Mouse (Mus musculus) layer of hippocampus, adult 11-12 months (tissue): ENCODE data around the gene Slc22a18.

ENCODE experiments used
- DNase-seq: peaks from one replicate; pipeline ENCODE4 v3.0.0; 2022; ENCODE audit warnings: low spot score

Gene Slc22a18

DNA sequence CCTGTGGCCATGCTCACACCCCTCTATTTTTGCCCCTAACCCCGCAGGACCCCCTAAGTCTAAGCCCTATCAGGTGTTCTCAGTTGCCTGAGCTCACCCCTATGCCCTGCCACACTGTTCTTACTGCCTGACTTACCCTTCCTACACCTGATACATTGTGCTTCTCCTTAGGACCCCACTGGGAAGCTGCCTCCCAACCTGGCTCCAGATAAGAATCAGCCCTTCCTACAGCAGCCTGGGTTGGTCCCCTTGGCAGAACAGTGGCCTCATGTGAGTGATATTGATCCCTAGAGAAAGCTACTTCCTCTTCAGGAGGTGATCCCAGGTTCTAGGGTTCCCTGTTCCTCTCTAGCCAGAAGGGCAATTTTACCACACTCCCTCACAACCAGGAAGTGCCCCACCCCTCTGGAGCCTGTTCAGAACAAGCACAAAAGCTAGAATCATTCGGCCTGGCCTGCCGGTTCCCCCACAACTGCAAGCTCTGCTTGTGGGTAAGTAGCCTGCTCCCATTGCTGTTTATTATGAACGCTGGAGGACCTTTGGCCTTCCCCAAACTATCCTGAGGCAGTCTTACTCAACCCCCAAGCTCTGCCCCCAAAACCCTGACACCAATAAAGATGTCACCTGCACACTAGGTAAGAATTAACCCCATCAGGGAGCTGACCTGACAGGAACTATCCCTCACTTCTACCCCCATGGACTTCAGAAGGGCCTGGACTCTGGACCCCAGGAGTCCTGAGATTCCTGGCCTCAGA lies at the start of gene Slc22a18:
Slc22a18 (plus strand) TSS at position 390 of the 755 bp plus-strand sequence.
- DNase-seq = no peak

GRCm38 (mm10) chr7:143428142-143428813 lies 45.3 kb upstream of the Slc22a18 start:
- no peak for DNase-seq

GRCm38 (mm10) chr7:143428814-143429499 lies 44.6 kb upstream of the Slc22a18 start:
- DNase-seq = no peak

- DNase-seq = no peak
Observed at GRCm38 (mm10) chr7:143432631-143433030, 40.9 kb upstream of the Slc22a18 start.

- no peak for DNase-seq
Observed at GRCm38 (mm10) chr7:143433331-143433730, 40.2 kb upstream of the Slc22a18 start.

GRCm38 (mm10) chr7:143437231-143437893 lies 36.2 kb upstream of the Slc22a18 start:
- no peak for DNase-seq

GRCm38 (mm10) chr7:143437894-143438581 lies 35.5 kb upstream of the Slc22a18 start:
- DNase-seq = no peak

DNA sequence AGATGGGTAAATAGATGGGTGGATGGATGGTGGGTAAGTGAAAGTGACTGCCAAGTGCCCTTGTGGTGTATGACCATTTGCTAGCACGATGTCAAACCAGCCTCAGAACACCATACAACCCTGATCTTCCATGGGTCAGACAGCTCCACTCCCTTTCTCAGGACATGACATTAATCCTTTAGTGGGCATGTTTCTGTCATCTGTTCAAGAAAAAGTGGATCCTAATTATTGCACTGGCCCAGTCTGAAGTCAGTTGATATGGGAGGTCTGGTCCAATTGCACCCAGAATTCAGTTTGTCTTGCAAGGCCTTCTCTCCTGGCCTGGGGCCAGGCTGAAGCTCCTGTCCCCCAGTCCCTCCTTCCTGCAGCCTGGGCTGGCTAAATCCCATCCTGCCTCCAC lies 34.6 kb upstream of the Slc22a18 start:
- no peak for DNase-seq

- DNase-seq = no peak
Observed at GRCm38 (mm10) chr7:143444580-143444954, 29.0 kb upstream of the Slc22a18 start.

DNA sequence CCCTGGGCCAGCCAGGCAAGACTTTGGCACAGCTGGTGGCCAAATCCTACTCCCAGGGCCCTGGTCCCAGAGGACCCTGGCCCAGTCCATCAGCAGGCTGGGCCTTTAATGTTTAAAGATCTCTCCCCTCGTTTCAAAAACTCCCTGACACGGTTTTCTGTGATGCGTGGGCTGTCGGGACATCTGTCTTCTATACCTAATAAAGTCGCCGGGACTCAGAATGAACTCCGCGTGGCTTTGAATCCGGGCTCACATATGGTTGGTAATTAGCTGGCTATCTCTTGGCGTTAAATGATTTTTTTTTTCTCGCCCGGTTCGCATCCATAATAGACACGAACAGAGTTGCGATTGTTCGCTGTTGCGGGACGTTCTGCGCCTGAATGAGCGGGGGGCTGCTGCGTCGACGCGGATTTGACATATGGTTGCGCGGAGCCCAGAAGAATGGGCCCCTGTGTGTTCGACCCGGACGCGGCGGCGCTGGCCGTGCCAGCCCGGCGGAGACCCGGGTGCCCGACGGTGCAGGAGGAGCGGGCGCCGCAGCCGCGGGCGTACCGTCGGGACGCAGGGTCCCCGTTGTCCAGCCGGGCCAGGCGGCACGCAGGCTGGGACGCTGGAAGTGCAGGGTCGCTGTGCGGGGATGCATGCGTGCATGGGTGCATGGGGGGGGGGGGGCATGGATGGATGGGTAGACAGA lies 28.4 kb upstream of the Slc22a18 start:
- no peak for DNase-seq

DNA sequence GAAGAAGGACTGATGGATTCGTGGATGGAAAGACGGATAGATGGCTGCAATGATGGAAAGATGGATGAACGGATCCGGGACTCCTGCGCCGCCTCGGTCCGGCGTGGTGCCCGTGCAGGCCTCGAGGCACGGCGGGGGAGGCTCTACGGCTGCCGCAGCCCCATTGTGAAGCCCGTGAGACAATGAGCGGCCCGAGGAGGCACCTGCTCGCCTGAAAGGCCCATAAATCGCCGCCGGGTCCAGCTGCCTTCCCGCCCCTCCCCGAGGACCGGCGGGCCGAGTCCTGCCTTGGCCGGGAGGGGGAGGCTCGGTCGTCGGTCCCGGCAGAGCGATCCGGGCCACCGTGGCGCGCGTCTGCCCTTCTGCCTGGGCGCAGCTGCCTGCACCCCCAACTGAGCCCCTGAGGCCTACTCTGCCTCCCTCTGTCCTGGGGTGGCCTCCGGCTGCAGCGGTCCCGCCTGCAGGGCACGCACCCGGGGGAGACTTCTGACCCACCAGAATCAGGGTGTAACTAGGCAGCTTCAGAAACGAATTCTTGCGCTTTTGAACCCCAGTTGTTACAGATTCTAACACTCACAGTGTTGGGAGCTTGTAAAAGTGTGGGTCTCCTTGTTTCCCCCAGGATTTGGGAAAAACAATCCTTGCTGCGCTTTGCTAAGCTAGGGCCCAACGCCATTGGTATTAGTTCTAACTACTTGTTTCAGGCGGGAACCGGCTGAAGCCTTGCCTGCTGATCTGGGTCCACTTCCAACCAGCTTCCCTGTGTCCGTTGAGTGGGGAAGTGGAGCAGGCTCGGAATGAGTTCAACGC lies 27.7 kb upstream of the Slc22a18 start:
- no peak for DNase-seq

DNA sequence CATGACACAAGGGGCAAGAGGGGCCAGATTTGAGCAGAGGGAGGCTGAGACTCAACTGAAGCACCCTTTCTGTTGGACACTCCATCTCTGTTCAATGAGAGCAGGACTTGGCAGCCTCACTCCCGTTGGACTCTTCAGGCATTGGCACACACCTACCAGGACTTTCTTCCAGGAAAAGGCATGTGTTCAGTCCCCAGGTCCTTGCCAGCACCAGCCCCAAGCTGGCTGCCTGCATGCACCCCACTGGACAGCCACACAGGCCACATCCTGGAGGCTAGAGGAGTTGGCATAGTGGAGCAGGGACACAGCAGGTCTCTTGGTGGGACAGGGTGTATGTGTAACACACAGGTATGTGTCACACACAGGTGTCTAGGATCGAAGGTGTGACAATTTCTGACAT lies 26.4 kb upstream of the Slc22a18 start:
- no peak for DNase-seq

GRCm38 (mm10) chr7:143458963-143459331 lies 14.6 kb upstream of the Slc22a18 start:
- no peak for DNase-seq

DNA sequence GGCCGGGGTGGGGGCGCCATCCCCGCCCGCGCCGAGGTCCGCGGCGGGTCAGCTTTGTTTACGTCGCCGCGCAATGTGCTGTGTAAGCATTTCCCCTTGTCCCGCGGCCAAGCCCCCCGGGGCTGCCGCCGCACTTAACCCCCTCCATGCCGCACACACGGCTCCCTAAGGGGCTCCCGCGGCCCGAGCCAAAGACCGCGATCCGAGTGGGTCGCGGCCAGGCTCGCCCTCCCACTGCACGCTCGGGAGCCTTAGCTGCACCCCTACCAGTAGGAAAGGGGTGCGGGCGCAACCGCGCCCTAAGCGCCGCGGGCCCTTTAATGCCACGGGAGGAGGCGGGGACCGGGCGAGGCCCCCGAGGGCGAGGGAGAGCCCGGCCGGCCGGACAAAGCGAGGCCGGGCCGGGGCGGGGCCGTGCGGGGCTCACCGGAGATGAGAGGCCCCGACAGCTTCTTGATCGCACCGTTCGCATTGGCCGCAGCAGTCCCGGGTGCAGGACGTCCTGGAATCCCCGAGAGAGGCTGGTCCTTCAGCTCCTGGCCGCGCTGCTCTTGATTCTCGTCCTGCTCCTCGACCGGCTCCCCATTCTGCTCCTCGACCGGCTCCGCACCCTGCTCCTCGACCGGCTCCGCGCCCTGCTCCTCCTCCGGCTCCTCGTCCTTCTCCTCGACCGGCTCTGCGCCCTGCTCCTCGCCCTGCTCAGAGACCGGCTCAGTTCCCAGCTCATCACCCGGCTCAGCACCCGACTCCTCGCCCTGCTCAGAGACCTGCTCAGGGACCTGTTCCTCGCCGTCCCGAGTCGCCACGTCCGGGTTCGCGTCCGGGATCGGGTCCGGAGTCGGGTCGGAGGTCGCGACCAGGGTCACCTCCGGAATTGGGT lies 14.0 kb upstream of the Slc22a18 start:
- no peak for DNase-seq

DNA sequence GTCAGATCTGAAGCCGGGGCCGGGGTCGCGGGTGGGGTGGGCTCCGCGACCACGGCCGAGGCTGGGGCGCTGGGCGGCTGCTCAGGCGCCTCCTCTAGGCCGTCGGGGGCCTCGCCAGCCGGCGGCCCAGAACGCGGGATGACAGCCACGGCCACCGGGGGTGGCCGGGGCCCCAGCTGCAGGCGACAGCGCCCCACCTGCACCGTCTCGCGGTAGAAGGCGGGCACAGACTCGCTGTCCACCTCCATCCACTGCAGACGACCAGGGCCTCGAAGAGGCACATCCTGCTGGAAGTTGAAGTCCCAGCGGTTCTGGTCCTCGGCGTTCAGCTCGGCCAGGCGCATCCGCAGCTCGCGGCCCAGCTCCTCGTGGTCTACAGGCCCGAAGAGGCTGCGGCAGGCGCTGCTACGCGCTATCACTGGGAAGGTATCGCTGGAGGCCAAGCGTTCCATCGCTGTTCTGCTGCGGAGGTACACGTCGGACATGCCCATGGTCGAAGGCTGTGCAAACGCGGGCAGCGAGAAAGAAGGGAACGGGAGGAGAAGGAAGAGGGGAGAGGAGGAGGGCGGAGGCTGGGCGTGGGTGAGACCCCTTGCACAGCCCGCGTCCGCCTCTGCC lies 13.2 kb upstream of the Slc22a18 start:
- no peak for DNase-seq

DNA sequence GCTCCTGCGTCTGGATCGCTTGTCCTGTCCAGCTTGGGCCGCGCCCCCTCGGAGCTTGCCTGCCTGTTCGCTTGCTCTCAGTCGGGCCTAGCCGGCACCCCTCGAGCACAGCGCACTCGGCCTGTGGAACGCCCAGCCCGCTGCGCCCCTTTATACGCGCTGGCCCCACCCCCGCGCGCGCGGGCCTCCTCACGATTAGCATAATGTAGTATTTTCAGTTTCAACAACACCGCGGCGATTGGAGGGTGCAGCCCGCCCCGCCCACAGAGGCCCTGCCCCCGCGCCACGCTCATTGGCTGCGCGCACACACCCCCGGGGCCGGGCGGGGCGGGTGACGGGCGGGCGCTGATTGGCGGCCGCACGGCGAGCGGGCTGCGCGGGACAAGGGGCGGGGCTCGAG lies 12.7 kb upstream of the Slc22a18 start, which contains the start of gene Cdkn1c:
Cdkn1c (minus strand) TSS at position 177 of the 400 bp plus-strand sequence.
- peak; percentile 85 for DNase-seq

DNA sequence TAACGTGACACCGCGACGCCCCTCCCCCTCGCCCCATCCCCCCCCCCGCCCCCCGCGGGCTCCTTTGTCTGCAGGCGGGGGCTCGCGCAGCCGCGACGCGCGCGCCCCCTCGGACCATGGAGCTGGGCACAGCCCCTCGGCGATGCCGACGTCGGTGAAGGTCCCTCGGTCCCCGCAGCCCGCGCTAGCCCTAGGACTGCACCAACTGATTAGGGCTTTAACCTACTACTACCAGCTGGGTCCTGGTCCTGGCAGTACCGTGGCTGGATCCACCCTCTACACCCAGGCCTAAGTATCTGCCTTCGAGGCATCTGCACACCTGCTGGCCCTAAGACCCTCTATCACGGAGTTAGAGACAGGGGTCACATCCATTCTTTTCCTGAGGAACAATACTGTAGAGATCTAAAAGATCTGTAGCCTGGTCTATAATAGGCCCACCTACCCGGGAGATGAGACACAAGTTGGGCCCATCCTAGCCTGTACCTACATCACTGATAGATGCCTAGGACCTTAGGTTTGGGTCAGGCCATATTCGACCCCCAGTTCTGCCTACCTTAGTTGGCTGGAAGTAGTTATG lies 12.2 kb upstream of the Slc22a18 start:
- no peak for DNase-seq

DNA sequence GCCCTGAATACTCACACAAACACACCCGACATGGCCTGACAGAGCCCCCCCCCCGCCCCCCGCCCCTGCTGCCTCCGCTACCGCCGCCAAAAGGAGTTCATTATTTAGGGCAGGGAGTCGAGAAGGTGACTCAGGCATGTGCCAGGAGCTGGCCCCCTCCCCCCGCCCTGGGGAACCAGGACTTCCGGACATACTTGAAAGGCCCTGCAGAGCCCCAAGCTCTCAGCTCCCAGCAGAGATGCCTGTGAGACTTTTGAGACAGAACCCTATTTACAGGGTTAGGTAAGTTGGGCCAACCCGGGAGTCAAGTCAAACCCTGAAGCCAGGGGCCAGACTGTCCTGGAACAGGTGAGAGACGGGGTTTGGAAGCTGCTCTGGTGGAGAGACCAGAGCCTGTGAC lies 11.6 kb upstream of the Slc22a18 start:
- no peak for DNase-seq

- DNase-seq = no peak
Observed at GRCm38 (mm10) chr7:143462516-143462915, 11.0 kb upstream of the Slc22a18 start.
